Mouse (Mus musculus) hindbrain, embryonic 15.5 days (tissue): ENCODE measurements around the gene Lrig3. TPM values are rescaled to one million over a fixed set of nuclear protein-coding genes. Genes with fewer than 3 reads are reported as not detected.

Source experiments
- ATAC-seq: fragments of 200-750 bp; cut with Nextera tagmentation; 2 replicates; pipeline ENCODE4 v1.8.0; 2017; ENCODE audit warnings: low read depth, moderate number of reproducible peaks, moderate TSS enrichment; ENCODE audit not compliant: low FRiP score
- H3K27ac ChIP-seq: fragments of 300-500 bp; sonication (generic); replicated peaks from 2 replicates; pipeline ENCODE4 v1.5.1; 2015; ENCODE audit warnings: mild to moderate bottlenecking, inconsistent platforms
- H3K27me3 ChIP-seq: fragments of 300-500 bp; sonication (generic); 2 replicates; pipeline ENCODE4 v1.6.1; 2015; ENCODE audit warnings: control low read depth, inconsistent platforms
- H3K36me3 ChIP-seq: fragments of 300-500 bp; sonication (generic); 2 replicates; pipeline ENCODE4 v1.6.1; 2015; ENCODE audit warnings: control low read depth, inconsistent platforms
- H3K4me1 ChIP-seq: fragments of 300-500 bp; sonication (generic); replicated peaks from 2 replicates; pipeline ENCODE4 v1.6.1; 2015; ENCODE audit warnings: control low read depth, inconsistent platforms
- H3K4me2 ChIP-seq: fragments of 300-500 bp; sonication (generic); 2 replicates; pipeline ENCODE4 v1.6.1; 2015; ENCODE audit warnings: moderate library complexity, mild to moderate bottlenecking, inconsistent platforms
- H3K4me3 ChIP-seq: fragments of 300-500 bp; sonication (generic); 2 replicates; pipeline ENCODE4 v1.5.1; 2015; ENCODE audit warnings: mild to moderate bottlenecking, inconsistent platforms
- H3K9ac ChIP-seq: fragments of 300-500 bp; sonication (generic); 2 replicates; pipeline ENCODE4 v1.6.1; 2015; ENCODE audit warnings: inconsistent platforms
- H3K9me3 ChIP-seq: fragments of 300-500 bp; sonication (generic); 2 replicates; pipeline ENCODE4 v1.6.1; 2016; ENCODE audit warnings: control low read depth, inconsistent platforms
- WGBS: fragments of 180-500 bp; shearing (Covaris S2); methylation state at CpG from one replicate; pipeline ENCODE4 v1.1.7; 2015; 5-methylcytosine and 5-hydroxymethylcytosine counted together
- polyA plus RNA-seq: library from polyadenylated mRNA; unstranded; fragments of >200 nt; fragmentation: Nextera tagmentation; extraction: Ambion mirVana; gene quantifications from 2 replicates; pipeline ENCODE4 v1.2.1, GENCODE M21; 2015

The Lrig3 gene
- polyA plus RNA-seq, 1 experiment from 2014 or later: 4.1 TPM

GRCm38 (mm10) chr10:125967436-125968160 lies 1.6 kb downstream of the Lrig3 start:
- peak overlapping the region; percentile 75 for H3K27ac ChIP-seq
- H3K27me3 ChIP-seq: no peaks in the 10 kb centered on the region
- H3K9me3 ChIP-seq: no peaks in the 10 kb centered on the region
- H3K4me2 ChIP-seq: peak overlapping the region; percentile 96
- peak overlapping the region; percentile 66 for H3K4me3 ChIP-seq
- ATAC-seq: no peak
- peak overlapping the region; percentile 61 for H3K9ac ChIP-seq
- H3K4me1 ChIP-seq: peaks cover 28% of the 10 kb centered on the region
- 4% methylated on average over 14 of the region's 14 CpGs for WGBS
- no peaks in the 10 kb centered on the region for H3K36me3 ChIP-seq

- H3K27ac ChIP-seq: peak overlapping the region; percentile 75
- peak overlapping the region; percentile 96 for H3K4me2 ChIP-seq
- no peaks in the 10 kb centered on the region for H3K27me3 ChIP-seq
- 5% methylated on average over 16 of the region's 16 CpGs for WGBS
- peak overlapping the region; percentile 66 for H3K4me3 ChIP-seq
- ATAC-seq: no peak
- peak overlapping the region; percentile 18; the same call in 1 of the 2 replicates for H3K9ac ChIP-seq
- H3K4me1 ChIP-seq: peaks cover 28% of the 10 kb centered on the region
- no peaks in the 10 kb centered on the region for H3K36me3 ChIP-seq
- H3K9me3 ChIP-seq: no peaks in the 10 kb centered on the region
Observed at GRCm38 (mm10) chr10:125968191-125969132, 2.5 kb downstream of the Lrig3 start.

GRCm38 (mm10) chr10:125969133-125969490 lies 3.1 kb downstream of the Lrig3 start:
- Histone ChIP-seq H3K9me3 (no peaks in the 10 kb centered on the region), H3K4me3 (peak overlapping the region; percentile 66), H3K4me1 (peaks cover 28% of the 10 kb centered on the region), H3K9ac (peak overlapping the region; percentile 18; the same call in 1 of the 2 replicates), H3K4me2 (peak overlapping the region; percentile 96), H3K27me3 (no peaks in the 10 kb centered on the region), H3K27ac (peak overlapping the region; percentile 46; the same call in 1 of the 2 replicates), H3K36me3 (no peaks in the 10 kb centered on the region)
- no peak for ATAC-seq
- 29% methylated on average over 10 of the region's 10 CpGs for WGBS

GRCm38 (mm10) chr10:125970031-125970430 lies 4.1 kb downstream of the Lrig3 start:
- peaks cover 28% of the 10 kb centered on the region for H3K4me1 ChIP-seq
- no peak for ATAC-seq
- H3K4me3 ChIP-seq: no peak overlapping the region
- no peak overlapping the region for H3K4me2 ChIP-seq
- no peak overlapping the region for H3K9ac ChIP-seq
- H3K36me3 ChIP-seq: no peaks in the 10 kb centered on the region
- H3K9me3 ChIP-seq: no peaks in the 10 kb centered on the region
- no peaks in the 10 kb centered on the region for H3K27me3 ChIP-seq
- WGBS: 85% methylated on average over 2 of the region's 2 CpGs
- no peak overlapping the region for H3K27ac ChIP-seq

- Histone ChIP-seq H3K9me3 (no peaks in the 10 kb centered on the region), H3K4me3 (no peak overlapping the region), H3K4me2 (no peak overlapping the region), H3K27ac (no peak overlapping the region), H3K9ac (no peak overlapping the region), H3K4me1 (peaks cover 26% of the 10 kb centered on the region), H3K36me3 (no peaks in the 10 kb centered on the region), H3K27me3 (no peaks in the 10 kb centered on the region)
- no peak for ATAC-seq
- 44% methylated on average over 4 of the region's 4 CpGs for WGBS
Observed at GRCm38 (mm10) chr10:125970500-125970899, 4.5 kb downstream of the Lrig3 start.

GRCm38 (mm10) chr10:125973726-125974125 lies 7.8 kb downstream of the Lrig3 start:
- no peak overlapping the region for H3K4me3 ChIP-seq
- no peaks in the 10 kb centered on the region for H3K36me3 ChIP-seq
- H3K4me1 ChIP-seq: 0 out of 2 replicates have a peak, but pooled peaks cover 4% of the 10 kb centered on the region
- 74% methylated on average over 6 of the region's 7 CpGs for WGBS
- H3K9ac ChIP-seq: no peak overlapping the region
- H3K9me3 ChIP-seq: no peaks in the 10 kb centered on the region
- no peak for ATAC-seq
- H3K27ac ChIP-seq: no peak overlapping the region
- no peaks in the 10 kb centered on the region for H3K27me3 ChIP-seq
- H3K4me2 ChIP-seq: no peak overlapping the region

GRCm38 (mm10) chr10:125981938-125982337 lies 16.0 kb downstream of the Lrig3 start:
- Histone ChIP-seq H3K9me3 (no peaks in the 10 kb centered on the region), H3K4me1 (no peaks in the 10 kb centered on the region), H3K27ac (no peak overlapping the region), H3K9ac (no peak overlapping the region), H3K4me2 (no peak overlapping the region), H3K27me3 (no peaks in the 10 kb centered on the region), H3K4me3 (no peak overlapping the region), H3K36me3 (no peaks in the 10 kb centered on the region)
- WGBS: 86% methylated on average over 5 of the region's 5 CpGs
- ATAC-seq: no peak

- WGBS: 83% methylated on average over 9 of the region's 9 CpGs
- ATAC-seq: no peak
- H3K4me1 ChIP-seq: no peaks in the 10 kb centered on the region
Observed at GRCm38 (mm10) chr10:125984473-125985035, 18.6 kb downstream of the Lrig3 start.

GRCm38 (mm10) chr10:125985795-125986194 lies 19.8 kb downstream of the Lrig3 start:
- ATAC-seq: no peak
- no peak overlapping the region for H3K4me2 ChIP-seq
- no peak overlapping the region for H3K4me3 ChIP-seq
- peaks cover 6% of the 10 kb centered on the region for H3K4me1 ChIP-seq
- H3K9me3 ChIP-seq: no peaks in the 10 kb centered on the region
- H3K36me3 ChIP-seq: no peaks in the 10 kb centered on the region
- no peak overlapping the region for H3K9ac ChIP-seq
- H3K27me3 ChIP-seq: no peaks in the 10 kb centered on the region
- H3K27ac ChIP-seq: no peak overlapping the region
- 94% methylated on average over 1 of the region's 1 CpGs for WGBS

More at GRCm38 (mm10) chr10:125984473-125985035, 18.6 kb downstream of the Lrig3 start:
- Histone ChIP-seq H3K9ac (no peak overlapping the region), H3K4me3 (no peak overlapping the region), H3K9me3 (no peaks in the 10 kb centered on the region), H3K36me3 (no peaks in the 10 kb centered on the region), H3K4me2 (no peak overlapping the region), H3K27ac (no peak overlapping the region), H3K27me3 (no peaks in the 10 kb centered on the region)

- Histone ChIP-seq H3K27ac (no peak overlapping the region), H3K27me3 (no peaks in the 10 kb centered on the region), H3K9ac (no peak overlapping the region), H3K9me3 (no peaks in the 10 kb centered on the region), H3K36me3 (no peaks in the 10 kb centered on the region), H3K4me2 (no peak overlapping the region), H3K4me3 (no peak overlapping the region), H3K4me1 (peaks cover 9% of the 10 kb centered on the region)
- no peak for ATAC-seq
- WGBS: 90% methylated on average over 9 of the region's 9 CpGs
Observed at GRCm38 (mm10) chr10:125986443-125986842, 20.5 kb downstream of the Lrig3 start.

GRCm38 (mm10) chr10:125987307-125987706 lies 21.3 kb downstream of the Lrig3 start:
- Histone ChIP-seq H3K27ac (no peak overlapping the region), H3K9ac (no peak overlapping the region), H3K4me3 (no peak overlapping the region), H3K4me1 (peaks cover 9% of the 10 kb centered on the region), H3K9me3 (no peaks in the 10 kb centered on the region), H3K27me3 (no peaks in the 10 kb centered on the region), H3K36me3 (no peaks in the 10 kb centered on the region), H3K4me2 (no peak overlapping the region)
- WGBS: 73% methylated on average over 6 of the region's 6 CpGs
- ATAC-seq: no peak

GRCm38 (mm10) chr10:125988037-125988436 lies 22.1 kb downstream of the Lrig3 start:
- Histone ChIP-seq H3K9me3 (no peaks in the 10 kb centered on the region), H3K27me3 (no peaks in the 10 kb centered on the region), H3K4me3 (no peak overlapping the region), H3K4me1 (peaks cover 9% of the 10 kb centered on the region), H3K27ac (no peak overlapping the region), H3K4me2 (no peak overlapping the region), H3K9ac (no peak overlapping the region), H3K36me3 (no peaks in the 10 kb centered on the region)
- ATAC-seq: no peak
- WGBS: 90% methylated on average over 11 of the region's 11 CpGs
